Mouse (Mus musculus) brain, embryonic 14.5 days (tissue): ENCODE results near the gene Elmsan1.

ENCODE experiments used
- CTCF ChIP-seq: fragments of 200-500 bp; IDR thresholded peaks from 2 replicates; pipeline ENCODE4 v1.5.1; 2012; ENCODE audit warnings: inconsistent platforms, mild to moderate bottlenecking, moderate library complexity, borderline replicate concordance; ENCODE audit not compliant: insufficient read depth, insufficient read length; ENCODE audit errors: extremely low read depth
- POLR2A ChIP-seq: fragments of 200-500 bp; IDR thresholded peaks from 2 replicates; pipeline ENCODE4 v1.6.1; 2012; ENCODE audit warnings: mild to moderate bottlenecking, inconsistent platforms, borderline replicate concordance; ENCODE audit not compliant: poor library complexity, insufficient read depth, insufficient read length, severe bottlenecking; ENCODE audit errors: extremely low read depth

DNA sequence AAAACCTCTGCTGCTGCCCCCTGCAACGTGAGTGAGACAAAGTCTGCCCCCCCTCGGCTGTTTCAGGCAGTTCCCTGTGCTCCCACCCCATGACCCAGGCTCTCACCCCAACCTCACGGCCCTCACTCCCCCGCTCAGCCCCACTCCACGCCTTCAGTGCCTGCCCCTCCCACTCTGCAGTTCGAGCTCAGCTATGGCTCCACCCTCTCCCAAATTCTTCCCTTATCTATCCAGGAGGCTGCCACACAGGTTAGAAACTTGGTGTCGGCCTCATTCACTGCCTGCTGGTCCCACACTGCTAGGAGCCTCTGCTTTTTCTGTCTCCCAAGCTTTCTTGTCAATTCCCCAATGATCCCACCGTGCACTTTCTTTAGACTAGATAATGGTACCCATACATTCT is 57.6 kb downstream of the Elmsan1 start:
- no peak for TF ChIP-seq POLR2A
- TF ChIP-seq CTCF, result no peak
